Mouse (Mus musculus) central nervous system, embryonic 11.5 days (tissue): ENCODE measurements around the gene Gatad2a. TPM values are rescaled to one million over a fixed set of nuclear protein-coding genes. Genes with fewer than 3 reads are reported as not detected.

Experiments used
- polyA plus RNA-seq: library from polyadenylated mRNA; depleted of rRNA; stranded (reverse); fragments of >200 nt; gene quantifications from 2 replicates; pipeline ENCODE4 v1.2.3, GENCODE M21; 2012; rRNA removed

The Gatad2a gene
- polyA plus RNA-seq: 70.6 and 123 TPM in 2 replicates

GRCm38 (mm10) chr8:69995776-69996588 is at the start of gene Gatad2a:
TSS of gene Gatad2a (minus strand) at chr8:69996384.

GRCm38 (mm10) chr8:70042583-70043455 is 46.6 kb upstream of the Gatad2a start, which contains the start of the genes Mau2 and Sugp1:
TSS of gene Mau2 (minus strand) at chr8:70042734.
TSS of gene Sugp1 (plus strand) at chr8:70042813.

GRCm38 (mm10) chr8:69902163-69903062 is 93.8 kb downstream of the Gatad2a start, which contains the start of the genes Tssk6, Ndufa13 and Yjefn3:
TSS of gene Tssk6 (plus strand) at chr8:69902184.
TSS of gene Ndufa13 (minus strand) at chr8:69902558.
TSS of gene Yjefn3 (minus strand) at chr8:69902712.

GRCm38 (mm10) chr8:69887289-69888243 is 108.6 kb downstream of the Gatad2a start, which contains the start of gene Cilp2:
TSS of gene Cilp2 (minus strand) at chr8:69887687.

Other genes with a start within 250 kb of the Gatad2a start
- gene Zfp963, start 246.4 kb downstream of the Gatad2a start, polyA plus RNA-seq: 7.0 and 9.9 TPM in 2 replicates
- gene Gm20422, start 221.5 kb downstream of the Gatad2a start, polyA plus RNA-seq: 2.1 and 3.8 TPM in 2 replicates
- gene Atp13a1, start 205.2 kb downstream of the Gatad2a start, polyA plus RNA-seq: 59.4 and 66.4 TPM in 2 replicates
- 33.2 and 41.6 TPM in 2 replicates for gene Zfp866, start 205.2 kb downstream of the Gatad2a start, polyA plus RNA-seq
- 24.2 and 39.2 TPM in 2 replicates for gene Gmip, start 187.7 kb downstream of the Gatad2a start, polyA plus RNA-seq
- gene Lpar2, start 174.0 kb downstream of the Gatad2a start, polyA plus RNA-seq: 3.5 and 6.5 TPM in 2 replicates
- gene Pbx4, start 163.9 kb downstream of the Gatad2a start, polyA plus RNA-seq: 21.8 and 28.1 TPM in 2 replicates
- gene Cilp2, start 108.7 kb downstream of the Gatad2a start, polyA plus RNA-seq: 0.48 and 0.56 TPM in 2 replicates
- gene Tssk6, start 94.2 kb downstream of the Gatad2a start, polyA plus RNA-seq: 0.50 and 0.51 TPM in 2 replicates
- 106 and 170 TPM in 2 replicates for gene Ndufa13, start 93.8 kb downstream of the Gatad2a start, polyA plus RNA-seq
- gene Yjefn3, start 93.7 kb downstream of the Gatad2a start, polyA plus RNA-seq: 5.5 and 10.0 TPM in 2 replicates
- 48.0 and 84.9 TPM in 2 replicates for gene Mau2, start 46.4 kb upstream of the Gatad2a start, polyA plus RNA-seq
- gene Sugp1, start 46.4 kb upstream of the Gatad2a start, polyA plus RNA-seq: 27.0 and 29.2 TPM in 2 replicates
- gene Tm6sf2, start 76.5 kb upstream of the Gatad2a start, polyA plus RNA-seq: 4.4 and 5.1 TPM in 2 replicates
- 0.08 and 0.17 TPM in 2 replicates for gene Hapln4, start 87.1 kb upstream of the Gatad2a start, polyA plus RNA-seq
- 24.0 and 32.7 TPM in 2 replicates for gene Ncan, start 124.5 kb upstream of the Gatad2a start, polyA plus RNA-seq
- 14.4 and 18.8 TPM in 2 replicates for gene Nr2c2ap, start 134.9 kb upstream of the Gatad2a start, polyA plus RNA-seq
- gene Rfxank, start 142.8 kb upstream of the Gatad2a start, polyA plus RNA-seq: 21.7 and 26.6 TPM in 2 replicates
- gene Borcs8, start 143.1 kb upstream of the Gatad2a start, polyA plus RNA-seq: 48.8 and 80.2 TPM in 2 replicates
- gene Mef2b, start 143.3 kb upstream of the Gatad2a start, polyA plus RNA-seq: 0.25 and 0.31 TPM in 2 replicates
- 80.2 and 80.4 TPM in 2 replicates for gene Tmem161a, start 176.0 kb upstream of the Gatad2a start, polyA plus RNA-seq
- gene Slc25a42, start 215.9 kb upstream of the Gatad2a start, polyA plus RNA-seq: 8.8 and 12.3 TPM in 2 replicates
- 79.3 and 93.7 TPM in 2 replicates for gene Sugp2, start 237.8 kb upstream of the Gatad2a start, polyA plus RNA-seq
- gene Armc6, start 238.1 kb upstream of the Gatad2a start, polyA plus RNA-seq: 34.0 and 35.4 TPM in 2 replicates